Mouse (Mus musculus) hindbrain, embryonic 13.5 days (tissue): Measurements from ENCODE around the gene Dcun1d3. TPM values are rescaled to one million over a fixed set of nuclear protein-coding genes. Genes with fewer than 3 reads are reported as not detected.

Source experiments
- ATAC-seq: fragments of 200-750 bp; cut with Nextera tagmentation; 2 replicates; pipeline ENCODE4 v1.8.0; 2017; ENCODE audit warnings: moderate TSS enrichment; ENCODE audit not compliant: low FRiP score
- H3K27ac ChIP-seq: fragments of 300-500 bp; sonication (generic); 2 replicates; pipeline ENCODE4 v1.5.1; 2015; ENCODE audit warnings: inconsistent platforms, mild to moderate bottlenecking, moderate library complexity
- H3K27me3 ChIP-seq: fragments of 300-500 bp; sonication (generic); 2 replicates; pipeline ENCODE4 v1.6.1; 2015; ENCODE audit warnings: mild to moderate bottlenecking, inconsistent platforms
- H3K36me3 ChIP-seq: fragments of 300-500 bp; sonication (generic); 2 replicates; pipeline ENCODE4 v1.6.1; 2015; ENCODE audit warnings: mild to moderate bottlenecking, inconsistent platforms
- H3K4me1 ChIP-seq: fragments of 300-500 bp; sonication (generic); replicated peaks from 2 replicates; pipeline ENCODE4 v1.6.1; 2015; ENCODE audit warnings: inconsistent platforms
- H3K4me2 ChIP-seq: fragments of 300-500 bp; sonication (generic); 2 replicates; pipeline ENCODE4 v1.6.1; 2015; ENCODE audit warnings: inconsistent platforms, mild to moderate bottlenecking, moderate library complexity
- H3K4me3 ChIP-seq: fragments of 300-500 bp; sonication (generic); 2 replicates; pipeline ENCODE4 v1.5.1; 2015; ENCODE audit warnings: mild to moderate bottlenecking, inconsistent platforms
- H3K9ac ChIP-seq: fragments of 300-500 bp; sonication (generic); 2 replicates; pipeline ENCODE4 v1.6.1; 2015; ENCODE audit warnings: mild to moderate bottlenecking, inconsistent platforms
- H3K9me3 ChIP-seq: fragments of 300-500 bp; sonication (generic); 2 replicates; pipeline ENCODE4 v1.6.1; 2016; ENCODE audit warnings: inconsistent platforms
- WGBS: fragments of 180-500 bp; shearing (Covaris S2); methylation state at CpG from one replicate; pipeline ENCODE4 v1.1.7; 2015; 5-methylcytosine and 5-hydroxymethylcytosine counted together
- polyA plus RNA-seq: library from polyadenylated mRNA; unstranded; fragments of >200 nt; fragmentation: Nextera tagmentation; extraction: Ambion mirVana; gene quantifications from 2 replicates; pipeline ENCODE4 v1.2.1, GENCODE M21; 2015

The Dcun1d3 gene
- polyA plus RNA-seq = 17.7 and 18.9 TPM in 2 replicates

GRCm38 (mm10) chr7:119895639-119896512, at the start of gene Dcun1d3, which contains the start of gene Lyrm1:
TSS of gene Dcun1d3 (minus strand) at chr7:119896298.
TSS of gene Lyrm1 (plus strand) at chr7:119895861.
- Histone ChIP-seq H3K4me3 (peak within 1 kb of the TSS; percentile 80), H3K27ac (peak within 1 kb of the TSS; percentile 98), H3K9ac (peak within 1 kb of the TSS; percentile 90), H3K4me1 (peaks cover 47% of the 10 kb centered on the region), H3K9me3 (no peaks in the 10 kb centered on the region), H3K27me3 (no peaks in the 10 kb centered on the region), H3K36me3 (no peaks in the 10 kb centered on the region), H3K4me2 (peak within 1 kb of the TSS; percentile 77)
- WGBS = under 1% methylated on average over 63 of the region's 63 CpGs
- peak; percentile 98 for ATAC-seq

GRCm38 (mm10) chr7:119941569-119941968, 45.5 kb upstream of the Dcun1d3 start:
- 57% methylated on average over 2 of the region's 2 CpGs for WGBS
- no peak overlapping the region for H3K9ac ChIP-seq
- H3K27ac ChIP-seq = no peak overlapping the region
- no peak overlapping the region for H3K4me2 ChIP-seq
- no peak for ATAC-seq
- no peaks in the 10 kb centered on the region for H3K36me3 ChIP-seq
- no peak overlapping the region for H3K4me3 ChIP-seq
- no peaks in the 10 kb centered on the region for H3K27me3 ChIP-seq
- H3K4me1 ChIP-seq = no peaks in the 10 kb centered on the region
- no peaks in the 10 kb centered on the region for H3K9me3 ChIP-seq

- Histone ChIP-seq H3K4me1 (no peaks in the 10 kb centered on the region), H3K27ac (no peak overlapping the region), H3K9ac (no peak overlapping the region), H3K27me3 (no peaks in the 10 kb centered on the region), H3K4me3 (no peak overlapping the region), H3K4me2 (no peak overlapping the region), H3K36me3 (no peaks in the 10 kb centered on the region), H3K9me3 (no peaks in the 10 kb centered on the region)
- no peak for ATAC-seq
- 80% methylated on average over 5 of the region's 5 CpGs for WGBS
Measured at GRCm38 (mm10) chr7:119937036-119937435, 40.9 kb upstream of the Dcun1d3 start.

DNA sequence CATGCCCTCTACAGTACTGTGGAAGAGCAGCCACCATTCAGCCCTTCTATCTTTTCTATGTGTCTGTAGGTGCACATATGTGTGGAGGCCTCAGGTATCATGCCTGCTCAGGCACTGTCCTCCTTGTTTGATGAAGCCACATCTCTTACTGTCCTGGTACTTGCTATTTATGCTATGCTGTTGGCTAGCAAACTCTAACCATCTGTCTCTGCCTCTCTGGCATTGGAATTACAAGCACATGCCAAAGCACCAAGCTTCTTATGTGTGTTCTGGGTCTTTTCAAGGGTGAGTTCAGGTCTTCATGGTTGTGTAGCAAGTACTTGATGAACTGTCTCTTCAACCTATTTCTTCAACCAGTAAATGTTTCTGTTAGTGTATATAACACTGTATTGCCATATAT, 40.2 kb upstream of the Dcun1d3 start:
- no peak for ATAC-seq
- Histone ChIP-seq H3K4me3 (no peak overlapping the region), H3K36me3 (no peaks in the 10 kb centered on the region), H3K27ac (no peak overlapping the region), H3K9me3 (no peaks in the 10 kb centered on the region), H3K9ac (no peak overlapping the region), H3K4me2 (no peak overlapping the region), H3K4me1 (no peaks in the 10 kb centered on the region), H3K27me3 (no peaks in the 10 kb centered on the region)

GRCm38 (mm10) chr7:119928783-119929440, 32.8 kb upstream of the Dcun1d3 start:
- H3K36me3 ChIP-seq = no peaks in the 10 kb centered on the region
- no peak for ATAC-seq
- H3K9me3 ChIP-seq = no peaks in the 10 kb centered on the region
- H3K4me3 ChIP-seq = no peak overlapping the region
- H3K4me1 ChIP-seq = no peaks in the 10 kb centered on the region
- H3K4me2 ChIP-seq = no peak overlapping the region
- WGBS = 72% methylated on average over 2 of the region's 2 CpGs
- H3K27ac ChIP-seq = no peak overlapping the region
- no peak overlapping the region for H3K9ac ChIP-seq
- H3K27me3 ChIP-seq = no peaks in the 10 kb centered on the region

- Histone ChIP-seq H3K4me2 (no peak overlapping the region), H3K4me1 (no peaks in the 10 kb centered on the region), H3K9me3 (no peaks in the 10 kb centered on the region), H3K27ac (no peak overlapping the region), H3K36me3 (peaks cover 4% of the 10 kb centered on the region; the same call in 1 of the 2 replicates), H3K27me3 (no peaks in the 10 kb centered on the region), H3K4me3 (no peak overlapping the region), H3K9ac (no peak overlapping the region)
- ATAC-seq = no peak
- WGBS = 83% methylated on average over 4 of the region's 4 CpGs
Measured at GRCm38 (mm10) chr7:119921054-119921453, 25.0 kb upstream of the Dcun1d3 start.

DNA sequence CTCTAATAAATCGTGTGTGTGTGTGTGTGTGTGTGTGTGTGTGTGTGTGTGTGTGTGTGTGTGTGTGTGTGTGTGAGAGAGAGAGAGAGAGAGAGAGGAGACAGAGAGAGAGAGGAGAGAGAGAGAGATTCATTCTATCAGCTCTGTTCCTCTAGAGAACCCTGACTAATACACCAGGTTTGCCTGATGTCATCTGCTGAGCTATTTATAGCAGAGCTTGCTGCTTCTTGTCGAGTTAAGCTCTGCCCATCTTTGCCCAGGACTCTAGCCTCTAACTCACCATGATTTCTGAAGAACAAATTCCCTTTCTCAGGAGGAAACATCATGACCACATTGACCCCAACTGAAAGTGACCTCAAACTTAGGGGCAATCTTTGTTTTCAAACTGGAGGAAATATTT, 24.4 kb upstream of the Dcun1d3 start:
- Histone ChIP-seq H3K27ac (no peak overlapping the region), H3K9me3 (no peaks in the 10 kb centered on the region), H3K4me3 (no peak overlapping the region), H3K4me1 (no peaks in the 10 kb centered on the region), H3K9ac (no peak overlapping the region), H3K4me2 (no peak overlapping the region), H3K27me3 (no peaks in the 10 kb centered on the region), H3K36me3 (peaks cover 4% of the 10 kb centered on the region; the same call in 1 of the 2 replicates)
- WGBS = 58% methylated on average over 2 of the region's 2 CpGs
- no peak for ATAC-seq

DNA sequence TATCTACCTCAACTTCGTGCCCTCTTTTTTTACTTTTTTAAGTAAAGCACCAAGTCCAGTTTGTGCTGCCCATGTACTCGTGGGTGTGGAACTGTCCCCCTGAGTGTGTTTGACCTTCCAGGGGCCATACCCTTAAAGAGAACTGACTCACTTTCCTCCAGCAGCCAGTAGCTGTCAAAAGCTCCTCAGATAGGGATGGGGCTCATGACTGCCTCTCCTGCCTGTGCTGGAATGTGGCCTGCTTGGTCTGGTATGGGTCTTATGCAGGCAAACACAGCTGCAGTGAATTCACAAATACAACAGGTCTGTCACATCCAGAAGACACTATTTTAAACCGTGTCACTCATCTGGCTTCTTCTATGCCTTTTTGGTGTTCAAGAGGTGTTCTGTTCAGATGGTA, 15.6 kb upstream of the Dcun1d3 start:
- no peak overlapping the region for H3K4me2 ChIP-seq
- ATAC-seq = no peak
- H3K9ac ChIP-seq = no peak overlapping the region
- H3K4me1 ChIP-seq = no peaks in the 10 kb centered on the region
- no peaks in the 10 kb centered on the region for H3K27me3 ChIP-seq
- H3K4me3 ChIP-seq = no peak overlapping the region
- WGBS = 83% methylated on average over 3 of the region's 3 CpGs
- H3K36me3 ChIP-seq = peaks cover 3% of the 10 kb centered on the region; the same call in 1 of the 2 replicates
- H3K27ac ChIP-seq = no peak overlapping the region
- no peaks in the 10 kb centered on the region for H3K9me3 ChIP-seq

GRCm38 (mm10) chr7:119906523-119907215, 10.6 kb upstream of the Dcun1d3 start:
- no peaks in the 10 kb centered on the region for H3K36me3 ChIP-seq
- H3K27ac ChIP-seq = no peak overlapping the region
- no peak overlapping the region for H3K9ac ChIP-seq
- ATAC-seq = no peak
- no peaks in the 10 kb centered on the region for H3K9me3 ChIP-seq
- H3K4me2 ChIP-seq = no peak overlapping the region
- H3K4me3 ChIP-seq = no peak overlapping the region
- H3K27me3 ChIP-seq = no peaks in the 10 kb centered on the region
- WGBS = 96% methylated on average over 3 of the region's 3 CpGs
- no peaks in the 10 kb centered on the region for H3K4me1 ChIP-seq

GRCm38 (mm10) chr7:119899386-119900057, 3.4 kb upstream of the Dcun1d3 start:
- Histone ChIP-seq H3K27ac (no peak overlapping the region), H3K9ac (no peak overlapping the region; the same call in 1 of the 2 replicates), H3K4me1 (peaks cover 22% of the 10 kb centered on the region), H3K4me3 (no peak overlapping the region), H3K9me3 (no peaks in the 10 kb centered on the region), H3K27me3 (no peaks in the 10 kb centered on the region), H3K4me2 (no peak overlapping the region), H3K36me3 (no peaks in the 10 kb centered on the region)
- 77% methylated on average over 3 of the region's 3 CpGs for WGBS
- no peak for ATAC-seq

- Histone ChIP-seq H3K4me1 (peaks cover 34% of the 10 kb centered on the region), H3K27me3 (no peaks in the 10 kb centered on the region), H3K4me2 (no peak overlapping the region), H3K9me3 (no peaks in the 10 kb centered on the region), H3K4me3 (no peak overlapping the region), H3K27ac (no peak overlapping the region), H3K9ac (no peak overlapping the region), H3K36me3 (no peaks in the 10 kb centered on the region)
- ATAC-seq = no peak
- 45% methylated on average over 1 of the region's 1 CpGs for WGBS
Measured at GRCm38 (mm10) chr7:119898247-119898856, 2.3 kb upstream of the Dcun1d3 start.
